Mouse (Mus musculus) liver, adult 2 months (tissue): Measurements from ENCODE around the gene Hpn. TPM values are rescaled to one million over a fixed set of nuclear protein-coding genes. Genes with fewer than 3 reads are reported as not detected.

ENCODE experiments used
- DNase-seq: peaks from one replicate; pipeline ENCODE4 v3.0.0-alpha.2; 2011; ENCODE audit warnings: low read depth, low spot score; ENCODE audit errors: extremely low read depth
- H3K27ac ChIP-seq: fragments of 200-500 bp; replicated peaks from 2 replicates; pipeline ENCODE4 v1.5.1; 2012; ENCODE audit warnings: low read depth, mild to moderate bottlenecking, control low read depth, inconsistent platforms, low read length; ENCODE audit not compliant: insufficient read depth
- H3K27me3 ChIP-seq: fragments of 200-500 bp; 2 replicates; pipeline ENCODE4 v1.6.1; 2012; ENCODE audit warnings: mild to moderate bottlenecking, moderate library complexity, low read length, inconsistent platforms; ENCODE audit not compliant: control insufficient read depth, insufficient read depth
- H3K36me3 ChIP-seq: fragments of 200-500 bp; 2 replicates; pipeline ENCODE4 v1.6.1; 2012; ENCODE audit warnings: low read length, inconsistent platforms; ENCODE audit not compliant: control insufficient read depth, insufficient read depth
- H3K4me1 ChIP-seq: fragments of 200-500 bp; 2 replicates; pipeline ENCODE4 v1.6.1; 2011; ENCODE audit warnings: low read length; ENCODE audit not compliant: control insufficient read depth, insufficient read depth
- H3K4me3 ChIP-seq: fragments of 200-500 bp; 2 replicates; pipeline ENCODE4 v1.5.1; 2011; ENCODE audit warnings: low read depth, mild to moderate bottlenecking, control low read depth, low read length, moderate library complexity; ENCODE audit not compliant: insufficient read depth
- H3K79me2 ChIP-seq: fragments of 200-500 bp; 2 replicates; pipeline ENCODE4 v1.6.1; 2012; ENCODE audit warnings: inconsistent platforms, mild to moderate bottlenecking, low read length, moderate library complexity; ENCODE audit not compliant: control insufficient read depth, insufficient read depth
- H3K9ac ChIP-seq: fragments of 200-500 bp; 2 replicates; pipeline ENCODE4 v1.6.1; 2012; ENCODE audit warnings: low read depth, mild to moderate bottlenecking, control low read depth, inconsistent platforms, low read length
- CTCF ChIP-seq: fragments of 200-500 bp; IDR thresholded peaks from 2 replicates; pipeline ENCODE4 v1.5.1; 2011; ENCODE audit warnings: low read depth, low read length, control low read depth
- POLR2A ChIP-seq: fragments of 200-500 bp; IDR thresholded peaks from 2 replicates; pipeline ENCODE4 v1.6.1; 2011; ENCODE audit warnings: low read length, control low read depth; ENCODE audit not compliant: insufficient read depth; ENCODE audit errors: extremely low read depth
- WGBS: fragments of 180-500 bp; shearing (Covaris S2); methylation state at CpG from one replicate; pipeline ENCODE4 v1.1.7; 2018; 5-methylcytosine and 5-hydroxymethylcytosine counted together
- polyA plus RNA-seq: library from polyadenylated mRNA; depleted of rRNA; stranded (reverse); fragments of >200 nt; gene quantifications from 2 replicates; pipeline ENCODE4 v1.2.3, GENCODE M21; 2012
- total RNA-seq: library from RNA; depleted of rRNA; stranded (reverse); fragments of >200 nt; gene quantifications from 2 replicates; pipeline ENCODE4 v1.2.3, GENCODE M21; 2014

Hpn gene
- total and polyA plus RNA-seq, 2 experiments: 282 to 883 TPM

DNA sequence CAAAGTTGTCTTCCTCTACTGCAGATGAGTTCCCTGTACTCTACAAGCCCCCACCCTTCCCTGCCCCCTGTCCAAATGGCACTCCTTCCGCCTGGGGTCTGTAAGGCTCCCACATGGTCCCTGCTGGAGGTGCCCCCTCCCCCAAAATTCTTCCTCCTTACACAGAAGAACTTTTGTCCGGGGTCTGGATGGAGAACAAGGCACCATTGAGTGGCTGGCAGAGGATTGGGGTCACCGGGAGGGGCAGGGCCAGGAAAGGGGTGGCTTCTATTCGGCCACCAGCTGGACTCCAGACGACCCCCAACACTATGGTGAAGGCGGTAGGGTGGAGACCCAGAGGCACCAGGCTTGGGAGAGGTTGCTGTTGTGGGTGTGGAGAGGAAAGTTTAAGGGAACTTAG is 37.6 kb downstream of the Hpn start:
- 78% methylated on average over 6 of the region's 6 CpGs for WGBS
- no peak for TF ChIP-seq POLR2A
- TF ChIP-seq CTCF: no peak
- no peak for DNase-seq
- H3K9ac ChIP-seq: no peak overlapping the region
- H3K4me3 ChIP-seq: no peak overlapping the region
- H3K36me3 ChIP-seq: no peaks in the 10 kb centered on the region
- no peaks in the 10 kb centered on the region for H3K27me3 ChIP-seq
- H3K4me1 ChIP-seq: peaks cover 8% of the 10 kb centered on the region
- H3K27ac ChIP-seq: no peak overlapping the region
- no peaks in the 10 kb centered on the region for H3K79me2 ChIP-seq

DNA sequence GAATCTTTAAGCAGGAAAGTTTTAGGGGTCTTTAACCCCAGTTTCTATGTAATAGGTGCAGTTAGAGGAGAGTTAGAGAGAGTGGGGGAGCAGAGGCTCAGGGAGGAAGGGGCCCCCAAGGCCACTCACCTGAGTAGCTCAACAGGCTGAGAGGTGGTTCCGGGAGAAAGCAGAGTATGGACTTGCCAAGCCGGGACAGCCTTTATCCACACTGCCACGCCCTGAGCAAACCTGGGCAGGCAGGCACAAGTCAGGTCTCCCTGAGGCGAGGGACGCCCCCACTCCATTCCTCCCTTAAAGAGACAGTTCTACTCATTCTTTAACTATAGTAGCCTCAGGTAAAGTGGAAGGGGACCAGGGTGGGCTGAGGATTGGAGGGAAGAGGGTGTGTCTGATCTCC is 38.6 kb downstream of the Hpn start, which contains the start of gene Fxyd3:
Gene Fxyd3 (minus strand): TSS at position 213 of the 400 bp plus-strand sequence.
- Histone ChIP-seq H3K79me2 (no peaks in the 10 kb centered on the region), H3K27ac (no peak within 1 kb of the TSS), H3K27me3 (no peaks in the 10 kb centered on the region), H3K4me1 (peaks cover 8% of the 10 kb centered on the region), H3K9ac (no peak within 1 kb of the TSS), H3K4me3 (no peak within 1 kb of the TSS), H3K36me3 (no peaks in the 10 kb centered on the region)
- no peak for TF ChIP-seq CTCF
- TF ChIP-seq POLR2A: no peak
- 48% methylated on average over 5 of the region's 5 CpGs for WGBS
- DNase-seq: no peak

GRCm38 (mm10) chr7:31074713-31075069 is 40.4 kb downstream of the Hpn start:
- Histone ChIP-seq H3K9ac (no peak overlapping the region), H3K4me1 (peaks cover 2% of the 10 kb centered on the region; the same call in 1 of the 2 replicates), H3K79me2 (no peaks in the 10 kb centered on the region), H3K4me3 (no peak overlapping the region), H3K36me3 (no peaks in the 10 kb centered on the region), H3K27me3 (no peaks in the 10 kb centered on the region), H3K27ac (no peak overlapping the region)
- DNase-seq: no peak
- 69% methylated on average over 5 of the region's 5 CpGs for WGBS
- no peak for TF ChIP-seq CTCF
- no peak for TF ChIP-seq POLR2A

GRCm38 (mm10) chr7:31074061-31074712 is 40.9 kb downstream of the Hpn start:
- Histone ChIP-seq H3K4me1 (no peaks in the 10 kb centered on the region), H3K4me3 (no peak overlapping the region), H3K79me2 (no peaks in the 10 kb centered on the region), H3K36me3 (no peaks in the 10 kb centered on the region), H3K27me3 (no peaks in the 10 kb centered on the region), H3K9ac (no peak overlapping the region), H3K27ac (no peak overlapping the region)
- DNase-seq: no peak
- TF ChIP-seq CTCF (no peak), POLR2A (no peak)
- 46% methylated on average over 7 of the region's 7 CpGs for WGBS

DNA sequence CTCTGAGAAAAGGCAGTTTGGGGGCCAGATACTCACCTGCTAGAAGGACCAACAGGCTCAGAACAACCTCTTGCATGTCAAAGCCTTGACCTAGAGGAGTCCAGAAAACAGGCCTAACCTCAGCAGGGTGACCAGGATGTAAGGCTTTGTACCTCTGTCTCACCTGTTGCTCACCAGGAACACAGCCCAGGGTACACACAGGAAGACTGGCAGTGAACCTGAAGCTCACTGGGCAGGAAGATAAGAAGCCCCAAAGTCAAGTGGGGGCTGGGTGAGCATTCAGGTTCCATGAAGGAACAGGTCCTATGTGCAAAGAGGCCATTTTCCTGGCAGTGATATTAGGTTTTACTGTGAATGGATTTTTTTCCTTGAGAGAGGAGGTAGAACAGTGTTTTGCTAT is 41.5 kb downstream of the Hpn start:
- no peaks in the 10 kb centered on the region for H3K79me2 ChIP-seq
- no peak for DNase-seq
- H3K27me3 ChIP-seq: no peaks in the 10 kb centered on the region
- no peak overlapping the region for H3K4me3 ChIP-seq
- H3K36me3 ChIP-seq: no peaks in the 10 kb centered on the region
- TF ChIP-seq CTCF (no peak), POLR2A (no peak)
- H3K27ac ChIP-seq: no peak overlapping the region
- H3K4me1 ChIP-seq: no peaks in the 10 kb centered on the region
- no peak overlapping the region for H3K9ac ChIP-seq

DNA sequence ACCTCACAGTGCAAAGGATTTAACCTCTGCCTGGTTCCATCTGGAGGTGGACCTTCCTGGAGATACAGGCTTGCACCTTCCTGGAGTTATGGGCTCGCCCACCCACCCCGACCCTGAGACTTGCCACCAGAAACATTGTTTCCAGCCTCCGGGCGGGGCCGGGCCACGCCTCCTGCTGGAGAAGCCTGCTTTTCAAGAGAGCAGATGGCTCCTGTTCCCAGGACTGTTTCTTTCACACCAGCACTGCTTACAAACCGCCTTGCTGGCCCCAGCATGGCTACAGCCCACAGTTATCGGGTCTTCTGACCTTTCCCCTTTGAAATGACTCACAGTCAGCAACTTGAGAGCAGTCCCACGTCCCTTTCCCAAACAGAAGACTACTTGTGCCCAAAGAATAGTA is 42.8 kb downstream of the Hpn start:
- DNase-seq: no peak
- Histone ChIP-seq H3K27ac (no peak overlapping the region), H3K36me3 (no peaks in the 10 kb centered on the region), H3K4me3 (no peak overlapping the region), H3K4me1 (no peaks in the 10 kb centered on the region), H3K9ac (no peak overlapping the region), H3K79me2 (no peaks in the 10 kb centered on the region), H3K27me3 (no peaks in the 10 kb centered on the region)
- TF ChIP-seq POLR2A: no peak
- no peak for TF ChIP-seq CTCF
- WGBS: 79% methylated on average over 9 of the region's 9 CpGs
